Mouse (Mus musculus) stomach, postnatal 0 days (tissue): ENCODE measurements around the gene Cox19.

ENCODE experiments used
- CTCF ChIP-seq: IDR thresholded peaks from 2 replicates; pipeline ENCODE4 v1.5.1; 2016; ENCODE audit warnings: antibody characterized with exemption, low read depth, mild to moderate bottlenecking, moderate library complexity
- EP300 ChIP-seq: optimal IDR thresholded peaks from 2 replicates; pipeline ENCODE3; 2016; ENCODE audit warnings: antibody characterized with exemption

GRCm38 (mm10) chr5:139287787-139288186 lies 63.4 kb downstream of the Cox19 start:
- no peak for TF ChIP-seq CTCF
- no peak for TF ChIP-seq EP300
